ENCODE assay signal across 16 mouse cellular contexts in the genomic region with DNA sequence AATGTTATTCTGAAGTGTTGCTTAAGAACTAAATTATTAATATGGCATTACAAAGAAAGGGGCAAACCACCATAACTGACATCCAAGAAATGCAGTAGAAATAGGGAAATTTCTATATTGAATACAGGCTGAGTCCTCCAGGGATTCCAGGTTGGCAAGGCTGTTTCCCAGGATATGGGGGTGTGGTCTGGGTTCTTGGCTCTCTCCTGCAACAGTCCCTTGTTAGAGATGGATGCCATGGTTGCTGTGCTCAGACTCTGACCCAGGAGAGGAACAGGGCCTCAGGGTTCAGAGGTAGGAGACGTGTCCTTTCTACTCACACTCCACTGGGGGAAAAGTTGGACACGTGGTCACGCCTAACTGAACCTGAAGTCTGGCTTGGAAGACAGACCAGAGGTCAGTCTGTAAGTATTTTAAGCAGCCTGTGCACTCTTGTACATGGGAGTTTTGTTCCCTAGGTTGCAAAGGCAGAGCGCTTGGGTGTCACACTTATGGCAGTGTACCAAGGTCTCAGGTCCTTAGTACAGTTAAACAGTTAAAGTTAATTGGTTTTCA. TPM values are rescaled to one million over a fixed set of nuclear protein-coding genes. Genes with fewer than 3 reads are reported as not detected.
DNase-seq lines count a peak whose midpoint lies in the region; ATAC-seq and TF ChIP-seq lines count a peak whose summit lies in the region.
"Had no signal": no experiment of that assay in that cellular context is flagged by ENCODE, and none has a peak within 500 bp of the region (broad histone marks: within the 10 kb centered on the region; RNA-seq: fewer than 3 reads in every experiment).

No protein-coding gene starts in this region.

- intact Hi-C loops in heart, postnatal 25 days (cut with DNase I), result loop anchor here (5.0 kb wide), 1 partner anchor 34 kb away; no protein-coding TSS in a partner anchor

- no peaks in the 10 kb centered on the region for H3K27me3 ChIP-seq in heart, embryonic 15.5 days
- H3K27me3 ChIP-seq in midbrain, embryonic 14.5 days (ENCODE audit: control insufficient read depth, insufficient read depth, low read length), result no peaks in the 10 kb centered on the region
- H3K27me3 ChIP-seq in midbrain, embryonic 16.5 days (ENCODE audit: control insufficient read depth, insufficient read depth, low read depth, low read length), result no peaks in the 10 kb centered on the region
- H3K27me3 ChIP-seq in midbrain, postnatal 0 days (ENCODE audit: insufficient read depth, low read length), result no peaks in the 10 kb centered on the region
- H3K27me3 ChIP-seq: CH12.LX; hindbrain, embryonic 15.5 days had no signal

- DNase-seq in heart, postnatal 25 days (ENCODE audit: low spot score), result no peak
- DNase-seq in midbrain, embryonic 14.5 days, result peak; percentile 23
- peak; percentile 94 for DNase-seq in kidney, adult 9 months
- peak; percentile 42 for DNase-seq in midbrain, postnatal 0 days (ENCODE audit: low spot score)
- DNase-seq in cerebellum, postnatal 25 days, result no peak
- DNase-seq: cerebellum, adult 8-10 months; gastrocnemius, adult 2 months; right cerebral cortex, postnatal 4 days; thymus, postnatal 14 days had no signal

- TF ChIP-seq CTCF in midbrain, postnatal 0 days (IDR thresholded peaks at IDR 0.05), result no peak

- peaks cover 34% of the 10 kb centered on the region for H3K4me1 ChIP-seq in heart, embryonic 15.5 days (replicated peaks)
- H3K4me1 ChIP-seq in midbrain, embryonic 14.5 days (ENCODE audit: control insufficient read depth, insufficient read depth, low read length), result peaks cover 4% of the 10 kb centered on the region; the same call in 1 of the 2 replicates
- H3K4me1 ChIP-seq in midbrain, embryonic 16.5 days (ENCODE audit: control insufficient read depth, insufficient read depth, low read length), result peaks cover 5% of the 10 kb centered on the region
- no peaks in the 10 kb centered on the region; the same call in 1 of the 2 replicates for H3K4me1 ChIP-seq in midbrain, postnatal 0 days (ENCODE audit: insufficient read depth, low read length)

- 73% methylated on average over 4 of the region's 4 CpGs for WGBS in heart, embryonic 15.5 days
- WGBS in midbrain, embryonic 14.5 days, result 84% methylated on average over 4 of the region's 4 CpGs
- WGBS in midbrain, embryonic 16.5 days, result 84% methylated on average over 4 of the region's 4 CpGs
- 86% methylated on average over 4 of the region's 4 CpGs for WGBS in midbrain, postnatal 0 days

- no peak overlapping the region for H3K4me3 ChIP-seq in heart, embryonic 15.5 days
- H3K4me3 ChIP-seq in midbrain, embryonic 14.5 days (replicated peaks; ENCODE audit: low read depth, low read length), result no peak overlapping the region
- no peak overlapping the region for H3K4me3 ChIP-seq in midbrain, embryonic 16.5 days (ENCODE audit: low read depth, low read length)
- H3K4me3 ChIP-seq in midbrain, postnatal 0 days (ENCODE audit: low read depth, low read length), result no peak overlapping the region
- H3K4me3 ChIP-seq: gastrocnemius, adult 2 months; hindbrain, embryonic 15.5 days had no signal

- no peak for ATAC-seq in heart, embryonic 15.5 days (replicated peaks; ENCODE audit: insufficient number of reproducible peaks, insufficient read depth, low FRiP score, low read depth)
- no peak; the same call in 1 of the 2 replicates for ATAC-seq in midbrain, embryonic 14.5 days (ENCODE audit: low FRiP score, low TSS enrichment)
- ATAC-seq in midbrain, embryonic 16.5 days, result no peak
- ATAC-seq in midbrain, postnatal 0 days (ENCODE audit: low FRiP score), result no peak
- ATAC-seq: forebrain, embryonic 16.5 days; lung, postnatal 0 days had no signal

- no peaks in the 10 kb centered on the region for H3K9me3 ChIP-seq in heart, embryonic 15.5 days (replicated peaks)
- H3K9me3 ChIP-seq in midbrain, embryonic 14.5 days (ENCODE audit: control insufficient read depth, low read length), result no peaks in the 10 kb centered on the region
- no peaks in the 10 kb centered on the region for H3K9me3 ChIP-seq in midbrain, embryonic 16.5 days (replicated peaks; ENCODE audit: control insufficient read depth, low read length, poor library complexity, severe bottlenecking)
- no peaks in the 10 kb centered on the region for H3K9me3 ChIP-seq in midbrain, postnatal 0 days (ENCODE audit: low read length)
- H3K9me3 ChIP-seq: hindbrain, embryonic 15.5 days had no signal

- H3K9ac ChIP-seq in heart, embryonic 15.5 days, result no peak overlapping the region
- no peak overlapping the region for H3K9ac ChIP-seq in midbrain, embryonic 14.5 days (replicated peaks; ENCODE audit: low read length)
- no peak overlapping the region for H3K9ac ChIP-seq in midbrain, embryonic 16.5 days (ENCODE audit: low read depth, low read length)
- H3K9ac ChIP-seq in midbrain, postnatal 0 days (replicated peaks; ENCODE audit: low read length, poor library complexity, severe bottlenecking), result no peak overlapping the region
- H3K9ac ChIP-seq: hindbrain, embryonic 15.5 days had no signal

- H3K36me3 ChIP-seq in heart, embryonic 15.5 days, result peaks cover 3% of the 10 kb centered on the region; the same call in 1 of the 2 replicates
- H3K36me3 ChIP-seq in midbrain, embryonic 14.5 days (ENCODE audit: control insufficient read depth, insufficient read depth, low read length), result no peaks in the 10 kb centered on the region
- H3K36me3 ChIP-seq in midbrain, embryonic 16.5 days (ENCODE audit: control insufficient read depth, insufficient read depth, low read length), result no peaks in the 10 kb centered on the region
- no peaks in the 10 kb centered on the region for H3K36me3 ChIP-seq in midbrain, postnatal 0 days (ENCODE audit: insufficient read depth, low read length)

- H3K4me2 ChIP-seq in heart, embryonic 15.5 days, result peak overlapping the region; percentile 23; the same call in 1 of the 2 replicates
- no peak overlapping the region for H3K4me2 ChIP-seq in midbrain, embryonic 14.5 days (ENCODE audit: low read length)
- no peak overlapping the region for H3K4me2 ChIP-seq in midbrain, embryonic 16.5 days (ENCODE audit: low read length)
- no peak overlapping the region for H3K4me2 ChIP-seq in midbrain, postnatal 0 days (ENCODE audit: low read depth, low read length, poor library complexity, severe bottlenecking)
- H3K4me2 ChIP-seq: hindbrain, embryonic 15.5 days; liver, embryonic 11.5 days had no signal

- H3K27ac ChIP-seq in heart, embryonic 15.5 days, result peak overlapping the region; percentile 84
- H3K27ac ChIP-seq in midbrain, embryonic 14.5 days (replicated peaks; ENCODE audit: low read depth, low read length), result no peak overlapping the region
- H3K27ac ChIP-seq in midbrain, embryonic 16.5 days (ENCODE audit: low read length), result no peak overlapping the region
- no peak overlapping the region for H3K27ac ChIP-seq in midbrain, postnatal 0 days (ENCODE audit: low read depth, low read length)
- H3K27ac ChIP-seq: gastrocnemius, adult 2 months; hindbrain, embryonic 15.5 days had no signal

RNA-seq across cellular contexts. Expression of gene Chsy1, which starts 48.6 kb away (rescaled TPM):
- 12.7 and 13.4 TPM in 2 replicates for polyA plus RNA-seq in heart, embryonic 15.5 days (2015; fragmentation: Nextera tagmentation; extraction: Ambion mirVana)
- 10 to 100 TPM; 14.4 to 16.8 TPM for total RNA-seq in heart, postnatal 25 days (2021)
- polyA plus RNA-seq in midbrain, embryonic 14.5 days (2014; fragmentation: Nextera tagmentation; extraction: Ambion mirVana), result 14.0 and 16.0 TPM in 2 replicates
- 8.8 and 9.9 TPM in 2 replicates for polyA plus RNA-seq in midbrain, embryonic 16.5 days (2015; fragmentation: Nextera tagmentation; extraction: Ambion mirVana)
- total RNA-seq in midbrain, postnatal 0 days (2014; rRNA removed), result 38.9 and 40.3 TPM in 2 replicates
- 6.8 and 7.2 TPM in 2 replicates for polyA plus RNA-seq in midbrain, postnatal 0 days (2015; fragmentation: Nextera tagmentation; extraction: Ambion mirVana)

Comparison
In these comparisons a context has a peak if more than half of its experiments do, and no peak if none do; other contexts are left out.
1. DNase-seq: peak in midbrain, embryonic 14.5 days (single experiment), kidney, adult 9 months (single experiment) and midbrain, postnatal 0 days (single experiment); none in heart, postnatal 25 days (single experiment) and cerebellum, postnatal 25 days (0 of 2).